Mouse (Mus musculus): ENCODE results near the gene Abhd6.

- TF ChIP-seq GATA1 (IDR thresholded peaks at IDR 0.05; ENCODE audit: borderline replicate concordance, low read length) (no peak), CTCF (IDR thresholded peaks at IDR 0.05; ENCODE audit: low read depth, low read length) (no peak), TAL1 (conservative IDR thresholded peaks at IDR 0.05; ENCODE audit: low read depth, low read length) (no peak), POLR2AphosphoS5 (IDR thresholded peaks at IDR 0.05; ENCODE audit: insufficient replicate concordance, low read depth, low read length) (no peak), GATA2 (IDR thresholded peaks at IDR 0.05; ENCODE audit: borderline replicate concordance, low read depth, low read length) (no peak)
These were observed 31.9 kb downstream of the Abhd6 start for GRCm38 (mm10) chr14:8034561-8034960.
